Mouse (Mus musculus): ENCODE data around the gene Tent2.

Tent2 gene

GRCm38 (mm10) chr13:93143819-93144283 is 48.3 kb downstream of the Tent2 start:
- DNase-seq (ENCODE audit: low read depth, low spot score): no peak

- DNase-seq (ENCODE audit: low read depth, low spot score): no peak
Observed at GRCm38 (mm10) chr13:93141184-93141583, 51.0 kb downstream of the Tent2 start.

- DNase-seq (ENCODE audit: low read depth, low spot score): no peak
Observed at GRCm38 (mm10) chr13:93138059-93138458, 54.1 kb downstream of the Tent2 start.

DNA sequence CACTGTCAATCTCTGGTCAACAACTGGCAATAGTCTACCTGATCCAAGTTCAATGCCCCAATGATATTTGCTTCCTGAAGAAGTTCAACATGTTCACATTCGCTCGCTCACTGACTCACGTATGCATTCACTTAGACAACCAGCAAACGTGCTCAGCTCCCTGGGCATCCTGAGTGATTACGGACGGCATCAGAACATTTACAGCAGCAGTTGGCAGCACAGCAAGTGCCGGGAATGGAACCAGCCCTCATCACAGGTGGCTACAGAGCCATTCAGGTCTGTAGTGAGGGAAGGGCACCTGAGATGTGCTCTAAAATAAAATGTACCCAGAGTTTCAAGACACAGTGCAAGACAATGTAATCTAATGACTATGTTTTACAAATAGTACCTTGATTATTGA is 55.1 kb downstream of the Tent2 start:
- DNase-seq (ENCODE audit: low read depth, low spot score): no peak

DNA sequence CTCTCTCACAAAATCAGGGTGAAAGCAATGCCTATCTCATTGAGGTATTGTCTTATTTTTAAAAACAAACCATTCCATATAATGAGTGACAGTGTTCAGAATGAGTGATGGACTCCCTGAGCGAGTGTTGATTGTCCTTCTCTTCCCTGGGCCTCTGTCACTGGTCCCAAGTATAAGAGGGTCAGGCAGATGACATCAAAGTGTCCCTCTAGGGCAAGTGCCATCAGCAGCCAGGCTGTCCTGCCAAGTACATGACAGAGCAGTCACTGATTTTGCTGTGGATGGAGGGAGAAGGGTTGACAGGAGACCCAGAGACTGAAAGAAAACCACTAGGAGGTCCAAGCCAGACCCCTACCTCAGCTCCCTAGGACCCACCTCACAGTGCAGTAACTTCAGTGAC is 55.9 kb downstream of the Tent2 start:
- no peak for DNase-seq (ENCODE audit: low read depth, low spot score)

GRCm38 (mm10) chr13:93135501-93135900 is 56.7 kb downstream of the Tent2 start:
- DNase-seq (ENCODE audit: low read depth, low spot score): no peak

DNA sequence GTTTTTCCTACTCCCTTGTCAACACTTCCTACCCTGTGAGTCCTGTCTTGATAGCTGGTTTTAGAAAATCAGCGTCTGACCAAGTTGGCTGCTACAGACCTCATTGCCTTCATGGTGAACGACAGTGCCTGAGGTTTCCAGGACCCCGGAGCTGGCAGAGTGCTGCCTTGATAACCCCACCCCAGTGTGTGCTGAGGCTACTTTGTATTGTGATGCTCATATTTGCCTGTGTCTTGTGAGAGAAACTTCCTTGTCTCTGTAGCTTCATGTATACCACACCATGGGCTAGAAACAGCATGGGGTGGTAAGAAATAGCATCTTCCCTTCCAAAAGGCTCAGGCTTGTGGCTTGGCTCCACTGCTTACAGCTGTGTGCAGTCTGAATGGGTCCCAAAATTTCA is 61.5 kb downstream of the Tent2 start:
- DNase-seq (ENCODE audit: low read depth, low spot score): no peak

- no peak for DNase-seq (ENCODE audit: low read depth, low spot score)
Observed at GRCm38 (mm10) chr13:93128961-93129360, 63.2 kb downstream of the Tent2 start.

- no peak for DNase-seq (ENCODE audit: low read depth, low spot score)
Observed at GRCm38 (mm10) chr13:93128111-93128860, 63.9 kb downstream of the Tent2 start.

- no peak for DNase-seq (ENCODE audit: low read depth, low spot score)
Observed at GRCm38 (mm10) chr13:93122321-93122720, 69.9 kb downstream of the Tent2 start.

- DNase-seq (ENCODE audit: low read depth, low spot score): no peak
Observed at GRCm38 (mm10) chr13:93117241-93117640, 74.9 kb downstream of the Tent2 start.

- DNase-seq (ENCODE audit: low read depth, low spot score): no peak
Observed at GRCm38 (mm10) chr13:93102340-93103090, 89.7 kb downstream of the Tent2 start.

DNA sequence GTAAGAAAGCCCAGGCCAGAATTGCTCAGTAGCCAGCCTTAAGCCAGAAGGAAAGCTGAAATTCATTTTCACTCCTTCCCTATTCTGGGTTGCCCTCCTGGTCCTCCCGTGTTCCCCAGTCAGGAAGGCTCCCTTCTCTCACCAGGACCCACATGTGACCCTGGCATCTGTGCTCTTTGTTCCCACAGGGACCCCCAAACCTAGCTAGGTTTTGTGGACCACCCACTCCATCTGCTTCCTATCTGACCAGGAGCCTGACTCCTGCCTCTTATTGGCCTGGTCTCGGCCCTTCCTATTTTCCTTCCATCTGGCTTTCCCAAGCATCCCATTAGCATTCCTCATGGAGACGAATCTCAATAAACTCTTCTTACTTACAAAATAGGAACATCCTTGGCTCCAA is 93.6 kb downstream of the Tent2 start:
- no peak for DNase-seq (ENCODE audit: low read depth, low spot score)

GRCm38 (mm10) chr13:93096643-93097042 is 95.5 kb downstream of the Tent2 start:
- DNase-seq (ENCODE audit: low read depth, low spot score): no peak
